Mouse (Mus musculus) liver, embryonic 14.5 days (tissue): Measurements from ENCODE around the gene Rps11.

Source experiments
- CTCF ChIP-seq: IDR thresholded peaks from 2 replicates; pipeline ENCODE4 v1.5.1; 2016; ENCODE audit warnings: antibody characterized with exemption, low read depth, control low read depth
- EP300 ChIP-seq: IDR thresholded peaks from 2 replicates; pipeline ENCODE4 v1.6.1; 2016; ENCODE audit warnings: antibody characterized with exemption, low read depth

DNA sequence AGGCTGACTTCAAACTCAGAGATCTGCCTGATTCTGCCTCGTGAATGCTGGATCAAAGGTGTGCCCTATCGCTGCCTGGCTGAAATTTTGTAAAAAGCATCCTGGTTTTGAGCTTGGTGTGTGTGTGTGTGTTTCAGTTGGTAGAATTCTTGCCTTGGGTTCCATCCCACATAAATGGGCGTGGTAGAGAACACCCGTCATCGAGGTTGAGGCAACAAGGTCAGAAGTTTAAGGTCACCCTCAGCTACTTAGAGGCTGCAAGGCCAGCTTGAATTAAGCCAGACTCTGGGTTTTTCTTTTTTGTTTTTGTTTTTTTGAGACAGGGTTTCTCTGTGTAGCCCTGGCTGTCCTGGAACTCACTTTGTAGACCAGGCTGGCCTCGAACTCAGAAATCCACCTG lies 5.9 kb downstream of the Rps11 start:
- TF ChIP-seq CTCF = no peak
- TF ChIP-seq EP300 = no peak
